Mouse (Mus musculus) E14TG2a.4 (cell line): ENCODE data around the gene Adrb1.

Source experiments
- H3K27me3 ChIP-seq: 2 replicates; pipeline ENCODE4 v1.6.1; 2014; ENCODE audit warnings: low read length, control low read depth; ENCODE audit not compliant: insufficient read depth
- H3K36me3 ChIP-seq: 2 replicates; pipeline ENCODE4 v1.6.1; 2014; ENCODE audit warnings: low read length, control low read depth; ENCODE audit not compliant: insufficient read depth
- H3K4me1 ChIP-seq: replicated peaks from 2 replicates; pipeline ENCODE4 v1.6.1; 2014; ENCODE audit warnings: low read depth, low read length, control low read depth
- H3K4me3 ChIP-seq: replicated peaks from 2 replicates; pipeline ENCODE4 v1.5.1; 2014; ENCODE audit warnings: mild to moderate bottlenecking, low read length
- H3K9me3 ChIP-seq: 2 replicates; pipeline ENCODE4 v1.6.1; 2014; ENCODE audit warnings: low read length, control low read depth
- CTCF ChIP-seq: conservative IDR thresholded peaks from 2 replicates; pipeline ENCODE4 v1.5.1; 2014; ENCODE audit warnings: low read length
- NANOG ChIP-seq: IDR thresholded peaks from 2 replicates; pipeline ENCODE4 v1.6.1; 2014; ENCODE audit warnings: borderline replicate concordance, low read length, mixed read lengths
- POU5F1 ChIP-seq: IDR thresholded peaks from 2 replicates; pipeline ENCODE4 v1.6.1; 2014; ENCODE audit warnings: low read length, borderline replicate concordance

Adrb1 gene

DNA sequence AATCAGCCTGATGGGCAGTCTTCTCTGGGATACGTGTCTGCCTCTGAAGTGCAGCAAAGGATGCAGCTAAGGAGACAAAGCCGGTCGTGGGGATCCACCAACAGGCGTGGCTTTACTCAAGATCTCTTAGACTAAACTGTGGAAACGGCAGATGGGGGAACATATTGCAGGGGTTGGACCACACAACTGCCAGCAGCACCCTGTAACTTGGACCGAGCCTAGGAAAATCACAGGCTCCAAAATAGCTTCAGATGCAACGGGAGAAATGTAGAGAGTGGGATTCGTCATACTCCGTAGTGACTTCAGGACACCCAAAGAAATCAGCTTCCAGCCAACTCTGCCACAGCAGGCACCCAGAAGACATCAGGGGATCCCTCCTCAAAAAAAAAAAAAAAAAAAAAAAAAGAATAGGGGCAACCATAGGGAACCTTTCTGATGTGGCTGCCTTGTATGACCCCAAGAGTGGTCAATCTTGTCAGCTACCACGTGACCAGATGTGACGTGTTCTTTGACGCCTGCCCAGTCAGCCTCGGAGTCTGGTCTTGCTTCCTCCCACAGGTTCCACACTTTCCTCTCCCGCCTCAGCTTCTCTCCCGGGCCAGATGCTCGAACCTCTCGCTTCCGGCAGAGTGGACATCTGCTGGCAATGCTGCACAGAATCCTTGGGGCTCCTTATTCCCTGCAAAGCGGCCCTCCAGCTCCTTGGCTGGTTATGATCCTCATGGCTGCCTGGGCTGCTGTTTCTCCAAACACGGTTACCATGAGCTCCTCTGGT, 24.4 kb upstream of the Adrb1 start:
- no peak overlapping the region for H3K4me3 ChIP-seq
- TF ChIP-seq NANOG: no peak
- TF ChIP-seq CTCF: no peak
- TF ChIP-seq POU5F1: no peak
- peaks cover 14% of the 10 kb centered on the region for H3K27me3 ChIP-seq
- H3K4me1 ChIP-seq: 0 out of 2 replicates have a peak, but pooled peaks cover under 1% of the 10 kb centered on the region
- no peaks in the 10 kb centered on the region for H3K36me3 ChIP-seq
- no peaks in the 10 kb centered on the region for H3K9me3 ChIP-seq

DNA sequence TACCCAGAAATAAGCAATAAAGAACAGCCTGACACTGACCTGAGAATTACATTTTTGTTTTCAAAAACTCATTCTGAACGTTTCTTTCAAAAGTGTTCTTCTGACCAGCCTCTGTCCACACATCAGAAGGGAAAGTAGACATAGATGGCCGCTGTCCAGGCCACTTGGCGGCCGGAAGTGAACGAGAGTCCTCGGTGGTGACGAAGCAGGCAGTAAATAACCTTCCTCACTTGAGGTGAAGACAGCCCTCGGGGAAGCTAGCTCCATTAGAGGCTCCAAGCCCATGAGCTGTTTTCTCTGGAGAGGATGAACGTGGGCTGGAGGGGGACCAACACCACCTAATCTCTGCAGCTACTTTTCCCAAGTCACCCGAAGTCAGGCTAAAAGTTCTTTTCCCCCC, 21.2 kb upstream of the Adrb1 start:
- TF ChIP-seq POU5F1 (no peak), NANOG (no peak), CTCF (no peak)
- Histone ChIP-seq H3K36me3 (no peaks in the 10 kb centered on the region), H3K4me3 (no peak overlapping the region), H3K4me1 (peaks cover 5% of the 10 kb centered on the region), H3K27me3 (peaks cover 8% of the 10 kb centered on the region), H3K9me3 (no peaks in the 10 kb centered on the region)

DNA sequence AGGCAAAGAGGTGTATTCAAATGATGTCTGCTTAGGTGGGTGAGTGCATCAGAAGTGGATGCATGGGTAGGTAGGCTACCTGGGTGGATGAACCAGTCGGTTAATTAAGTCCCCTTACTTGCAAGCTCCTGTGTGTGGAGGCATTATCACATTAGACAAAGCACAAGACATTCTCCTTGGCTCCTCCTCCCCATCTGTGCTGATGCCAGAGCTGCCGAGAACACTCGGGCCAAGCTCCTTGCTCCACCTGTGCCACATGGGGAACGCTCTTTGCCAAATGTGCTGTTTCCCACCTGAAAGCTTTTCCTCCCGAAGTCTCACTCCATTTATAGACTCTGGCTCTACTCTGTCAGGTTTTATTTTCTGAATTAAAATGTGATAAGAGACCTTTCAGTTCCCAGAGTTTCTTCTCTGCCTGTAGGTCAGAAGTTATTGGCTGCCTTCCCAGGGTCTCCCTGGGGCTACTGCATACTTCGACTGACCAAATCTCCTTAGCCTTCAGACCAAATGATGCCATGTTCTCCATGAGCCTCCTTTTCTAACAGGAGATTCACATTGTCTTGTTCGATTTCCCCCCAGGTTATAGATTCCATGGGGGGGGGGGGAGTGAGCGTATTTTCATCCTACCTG, 20.5 kb upstream of the Adrb1 start:
- H3K4me3 ChIP-seq: no peak overlapping the region
- TF ChIP-seq CTCF (no peak), NANOG (no peak), POU5F1 (no peak)
- H3K27me3 ChIP-seq: peaks cover 8% of the 10 kb centered on the region
- H3K4me1 ChIP-seq: peaks cover 5% of the 10 kb centered on the region
- no peaks in the 10 kb centered on the region for H3K36me3 ChIP-seq
- H3K9me3 ChIP-seq: no peaks in the 10 kb centered on the region

DNA sequence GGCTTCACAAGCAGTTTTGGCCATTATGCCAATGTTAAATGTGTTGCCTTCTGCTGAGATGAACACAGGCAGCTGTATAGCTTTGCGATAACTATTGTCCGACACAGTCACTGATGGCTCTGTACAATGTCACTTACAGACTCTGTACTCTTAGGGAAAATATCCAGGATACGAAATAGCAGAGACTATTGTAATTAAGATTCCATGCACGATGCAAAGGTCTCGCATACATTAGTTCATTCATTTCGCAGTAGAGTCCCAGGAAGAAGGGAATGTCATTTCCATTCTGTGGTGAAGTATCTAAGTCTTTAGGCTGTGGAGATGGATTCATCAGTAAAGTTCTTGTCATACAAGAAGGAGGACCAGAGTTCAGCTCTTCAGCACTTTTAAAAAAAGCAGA, 20.0 kb upstream of the Adrb1 start:
- H3K4me1 ChIP-seq: peaks cover 5% of the 10 kb centered on the region
- no peak for TF ChIP-seq CTCF
- TF ChIP-seq POU5F1: no peak
- TF ChIP-seq NANOG: no peak
- no peaks in the 10 kb centered on the region for H3K9me3 ChIP-seq
- no peaks in the 10 kb centered on the region for H3K36me3 ChIP-seq
- H3K27me3 ChIP-seq: peaks cover 8% of the 10 kb centered on the region
- H3K4me3 ChIP-seq: no peak overlapping the region

DNA sequence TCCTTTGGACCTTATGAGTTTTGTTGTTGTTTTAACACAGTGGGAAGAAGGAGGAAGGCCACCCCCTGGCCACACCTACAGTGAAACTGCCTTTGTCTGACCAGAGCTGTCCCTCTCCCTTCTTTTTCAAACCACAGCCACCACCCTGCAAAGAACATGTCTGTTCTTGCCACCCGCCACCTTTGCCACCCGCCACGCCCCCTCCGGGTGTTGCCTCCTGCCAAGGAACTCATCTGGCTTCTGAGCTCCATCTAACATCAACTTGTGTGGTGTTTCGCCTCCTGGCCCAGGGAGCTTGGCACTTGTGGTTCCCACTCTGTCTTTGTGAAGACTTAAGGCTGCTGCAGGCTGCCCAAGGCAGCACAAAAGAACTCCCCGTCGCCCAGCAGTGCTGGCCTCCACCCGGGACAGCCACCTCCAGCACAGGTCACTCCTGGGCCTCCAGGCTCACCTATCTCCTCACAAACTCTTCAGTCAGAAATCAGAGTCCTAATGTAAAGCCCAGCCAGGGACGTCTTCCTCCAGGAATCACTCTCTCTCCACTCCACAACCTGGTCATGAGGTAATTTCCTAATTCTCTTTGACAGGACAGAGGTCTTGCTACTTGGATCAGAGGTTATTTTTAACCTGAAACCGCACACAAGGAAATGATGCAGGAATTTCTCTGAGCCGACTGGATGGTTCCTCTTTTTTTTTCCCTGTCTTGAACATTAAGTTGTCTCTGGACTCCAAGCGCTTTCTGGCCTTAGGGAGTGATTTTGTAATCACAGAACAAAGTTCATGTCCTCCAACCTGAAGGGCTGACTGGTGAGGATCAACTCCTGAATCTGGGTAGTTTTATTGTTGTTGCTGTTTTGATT, 18.5 kb upstream of the Adrb1 start:
- TF ChIP-seq NANOG: no peak
- TF ChIP-seq POU5F1: no peak
- no peak for TF ChIP-seq CTCF
- peaks cover 5% of the 10 kb centered on the region; the same call in 1 of the 2 replicates for H3K27me3 ChIP-seq
- no peaks in the 10 kb centered on the region for H3K9me3 ChIP-seq
- no peaks in the 10 kb centered on the region for H3K36me3 ChIP-seq
- H3K4me1 ChIP-seq: peaks cover 18% of the 10 kb centered on the region
- H3K4me3 ChIP-seq: no peak overlapping the region

DNA sequence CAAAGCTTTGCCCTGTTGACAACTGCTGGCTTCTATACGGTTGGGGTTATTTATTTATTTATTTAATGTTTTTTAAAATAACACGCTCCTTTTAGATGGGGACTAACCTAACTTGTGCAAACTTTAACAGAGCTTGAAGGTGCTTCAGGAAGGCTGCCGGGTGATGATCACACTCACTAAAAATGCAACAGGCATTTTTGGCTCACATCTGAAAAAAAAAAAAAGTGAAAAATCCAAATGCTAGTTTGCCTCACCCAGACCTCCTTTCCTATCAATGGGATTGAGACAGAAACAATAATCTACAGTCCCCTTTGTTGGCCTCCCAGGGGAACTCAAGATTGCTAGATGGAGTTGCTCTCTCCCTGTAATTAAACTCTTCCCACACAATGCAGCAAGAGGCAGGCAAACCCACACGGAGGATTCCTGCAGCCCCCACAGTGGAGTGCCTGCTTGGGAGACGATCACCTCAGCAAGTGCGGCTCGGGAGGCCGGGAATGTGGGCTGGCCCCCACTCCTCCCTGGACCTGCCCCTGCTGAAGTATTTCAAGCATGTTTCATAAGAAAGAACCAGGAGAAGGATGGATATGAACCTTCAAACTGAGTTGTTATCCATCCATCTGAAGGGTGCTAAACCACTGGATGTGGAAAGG, 16.8 kb upstream of the Adrb1 start:
- Histone ChIP-seq H3K4me3 (no peak overlapping the region), H3K4me1 (peaks cover 19% of the 10 kb centered on the region), H3K27me3 (peaks cover 19% of the 10 kb centered on the region), H3K36me3 (no peaks in the 10 kb centered on the region), H3K9me3 (no peaks in the 10 kb centered on the region)
- TF ChIP-seq CTCF (no peak), NANOG (no peak), POU5F1 (no peak)

DNA sequence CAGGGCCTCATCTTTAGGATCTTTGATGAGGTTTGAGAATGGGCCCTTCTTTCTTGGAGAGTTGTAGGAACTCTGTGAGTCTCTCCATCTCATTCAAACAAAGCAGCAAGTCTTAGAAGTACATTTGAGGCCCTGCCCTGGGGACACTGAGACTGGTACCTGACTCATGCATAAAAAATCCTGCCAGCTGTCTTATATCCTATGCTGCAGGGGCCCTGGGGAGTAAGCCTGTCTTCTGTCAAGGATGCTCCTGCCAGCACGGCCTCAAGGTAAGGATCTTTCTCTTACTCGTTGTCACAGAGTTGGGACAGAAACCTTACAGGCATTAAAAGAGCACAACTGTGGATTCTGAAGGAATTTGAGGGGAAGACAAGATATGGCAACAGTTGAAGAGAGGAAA, 13.2 kb upstream of the Adrb1 start:
- Histone ChIP-seq H3K9me3 (no peaks in the 10 kb centered on the region), H3K4me1 (peaks cover 14% of the 10 kb centered on the region), H3K4me3 (no peak overlapping the region), H3K36me3 (no peaks in the 10 kb centered on the region), H3K27me3 (peaks cover 21% of the 10 kb centered on the region)
- TF ChIP-seq CTCF (no peak), POU5F1 (no peak), NANOG (no peak)
